Mouse (Mus musculus): ENCODE results near the gene Prkn.

GRCm38 (mm10) chr17:12000285-12000684 lies 1160.1 kb downstream of the Prkn start:
- TF ChIP-seq POLR2A (IDR thresholded peaks at IDR 0.05; ENCODE audit: borderline replicate concordance, extremely low read depth, insufficient read depth, insufficient read length, poor library complexity, severe bottlenecking) (no peak), CTCF (IDR thresholded peaks at IDR 0.05; ENCODE audit: borderline replicate concordance, extremely low read depth, insufficient read depth, insufficient read length) (no peak)
